In genomic region chr19:55284093-55284492, GRCm38 (mm10) we compare ENCODE assay signal across 24 mouse cellular contexts. TPM values are rescaled to one million over a fixed set of nuclear protein-coding genes. Genes with fewer than 3 reads are reported as not detected.
A peak's percentile ranks its signal among the peaks of the same experiment; 100 is the strongest.
DNase-seq lines count a peak whose midpoint lies in the region; ATAC-seq lines count a peak whose summit lies in the region.
"Had no signal": no experiment of that assay in that cellular context is flagged by ENCODE, and none has a peak within 500 bp of the region (broad histone marks: within the 10 kb centered on the region; RNA-seq: fewer than 3 reads in every experiment).

No protein-coding gene starts in this region.

- H3K9me3 ChIP-seq in heart, embryonic 12.5 days (replicated peaks), result no peaks in the 10 kb centered on the region
- H3K9me3 ChIP-seq: embryonic facial prominence, embryonic 15.5 days; heart, embryonic 13.5 days; limb, embryonic 12.5 days; lung, embryonic 15.5 days; midbrain, embryonic 15.5 days had no signal

- intact Hi-C loops in heart, postnatal 10 days (cut with DNase I), result no loop called here

- no peak overlapping the region for H3K27ac ChIP-seq in heart, embryonic 12.5 days (ENCODE audit: poor library complexity, severe bottlenecking)
- H3K27ac ChIP-seq: embryonic facial prominence, embryonic 15.5 days; heart, embryonic 13.5 days; kidney, postnatal 0 days; layer of hippocampus, adult 2 months; limb, embryonic 12.5 days; lung, embryonic 15.5 days; midbrain, embryonic 15.5 days had no signal

- 64% methylated on average over 4 of the region's 4 CpGs for WGBS in heart, embryonic 12.5 days

- no peak for DNase-seq in heart, postnatal 10 days
- peak; percentile 20 for DNase-seq in c-Kit-positive CD71-negative TER-119-negative erythroid progenitor cells, embryonic 14.5 days (ENCODE audit: low read depth)
- peak; percentile 81 for DNase-seq in liver
- DNase-seq in adrenal gland, adult 8-10 months, result no peak
- no peak for DNase-seq in kidney, adult 9 months
- DNase-seq: adrenal gland, postnatal 10 days; cerebellum, postnatal 10 days; embryo, embryonic 11 days; heart, postnatal 4 days; right cerebral cortex, adult 18-20 months; thymus, adult 2 months had no signal

- H3K4me1 ChIP-seq in heart, embryonic 12.5 days (replicated peaks), result no peaks in the 10 kb centered on the region
- H3K4me1 ChIP-seq: embryonic facial prominence, embryonic 15.5 days; heart, embryonic 13.5 days; limb, embryonic 12.5 days; lung, embryonic 15.5 days; midbrain, embryonic 15.5 days had no signal

- H3K27me3 ChIP-seq in heart, embryonic 12.5 days (replicated peaks), result no peaks in the 10 kb centered on the region
- H3K27me3 ChIP-seq: embryonic facial prominence, embryonic 15.5 days; heart, embryonic 13.5 days; limb, embryonic 12.5 days; lung, embryonic 15.5 days; midbrain, embryonic 15.5 days had no signal

- peaks cover 70% of the 10 kb centered on the region for H3K36me3 ChIP-seq in heart, embryonic 12.5 days

- no peak overlapping the region for H3K4me3 ChIP-seq in heart, embryonic 12.5 days
- H3K4me3 ChIP-seq: embryonic facial prominence, embryonic 15.5 days; heart, embryonic 13.5 days; layer of hippocampus, adult 2 months; limb, embryonic 12.5 days; lung, embryonic 15.5 days; midbrain, embryonic 15.5 days had no signal

- peak; percentile 42; the same call in 1 of the 2 replicates for ATAC-seq in heart, embryonic 12.5 days (ENCODE audit: insufficient number of reproducible peaks, low FRiP score)
- peak; percentile 66 for ATAC-seq in megakaryocyte, adult 5-6 weeks (ENCODE audit: poor library complexity, severe bottlenecking)
- ATAC-seq in frontal cortex, adult (ENCODE audit: low TSS enrichment), result no peak
- ATAC-seq: forebrain, embryonic 14.5 days; midbrain, embryonic 15.5 days had no signal

- H3K9ac ChIP-seq in heart, embryonic 12.5 days, result no peak overlapping the region
- H3K9ac ChIP-seq: embryonic facial prominence, embryonic 15.5 days; heart, embryonic 13.5 days; limb, embryonic 12.5 days; lung, embryonic 15.5 days; midbrain, embryonic 15.5 days had no signal

- H3K4me2 ChIP-seq in heart, embryonic 12.5 days, result no peak overlapping the region
- H3K4me2 ChIP-seq: embryonic facial prominence, embryonic 15.5 days; heart, embryonic 13.5 days; limb, embryonic 12.5 days; lung, embryonic 15.5 days; midbrain, embryonic 15.5 days had no signal

RNA-seq across cellular contexts. Expression of gene Zdhhc6, which starts 31.7 kb away (rescaled TPM):
- 71.5 and 72.1 TPM in 2 replicates for polyA plus RNA-seq in heart, embryonic 12.5 days (2016; fragmentation: Nextera tagmentation; extraction: Ambion mirVana)
- total RNA-seq in heart, postnatal 10 days (2021), result 10 to 100 TPM; 23.9 to 24.6 TPM
- 30.1 and 35.1 TPM in 2 replicates for total RNA-seq in megakaryocyte, adult 5-6 weeks (2015)
- total RNA-seq in megakaryocyte, adult 5-6 weeks (2017), result 31.8 and 42.7 TPM in 2 replicates
- total RNA-seq in adrenal gland, adult 8-10 months (2022), result 10 to 100 TPM; 40.9 to 50.9 (median 45.1) TPM

RNA-seq across cellular contexts. Expression of gene Vti1a, which starts 32.0 kb away (rescaled TPM):
- 19.6 TPM in 2 replicates for polyA plus RNA-seq in heart, embryonic 12.5 days (2016; fragmentation: Nextera tagmentation; extraction: Ambion mirVana)
- 10 to 100 TPM; 20.3 to 21.5 TPM for total RNA-seq in heart, postnatal 10 days (2021)
- 20.9 and 23.0 TPM in 2 replicates for total RNA-seq in megakaryocyte, adult 5-6 weeks (2015)
- total RNA-seq in megakaryocyte, adult 5-6 weeks (2017), result 31.7 and 34.3 TPM in 2 replicates
- total RNA-seq in adrenal gland, adult 8-10 months (2022), result 10 to 100 TPM; 38.6 to 56.3 (median 41.6) TPM

RNA-seq across cellular contexts. Expression of gene Acsl5, which starts 32.4 kb away (rescaled TPM):
- polyA plus RNA-seq in heart, embryonic 12.5 days (2016; fragmentation: Nextera tagmentation; extraction: Ambion mirVana), result 40.7 and 44.0 TPM in 2 replicates
- total RNA-seq in heart, postnatal 10 days (2021), result 10 to 100 TPM; 17.0 to 18.9 TPM
- 66.8 and 92.8 TPM in 2 replicates for total RNA-seq in megakaryocyte, adult 5-6 weeks (2015)
- total RNA-seq in megakaryocyte, adult 5-6 weeks (2017), result 93.0 and 99.7 TPM in 2 replicates
- 100 to 1,000 TPM in 1 of 4 experiments, 10 to 100 TPM in 3; 47.1 to 132 (median 70.1) TPM for total RNA-seq in adrenal gland, adult 8-10 months (2022)

RNA-seq across cellular contexts. Expression of gene Gucy2g, which starts 43.1 kb away (rescaled TPM):
- 0.04 TPM in 1 of 2 replicates, not detected in the other for polyA plus RNA-seq in heart, embryonic 12.5 days (2016; fragmentation: Nextera tagmentation; extraction: Ambion mirVana)
- total RNA-seq in heart, postnatal 10 days (2021), result under 1 TPM in 1 of 2 experiments, not detected in 1; 0.07 TPM
- not detected in 2 replicates for total RNA-seq in megakaryocyte, adult 5-6 weeks (2015)
- not detected in 2 replicates for total RNA-seq in megakaryocyte, adult 5-6 weeks (2017)
- total RNA-seq in adrenal gland, adult 8-10 months (2022), result not detected
- total RNA-seq: adrenal gland, postnatal 10 days; heart, postnatal 4 days; neutrophil, adult 5-6 weeks had no signal
- polyA plus RNA-seq: heart, embryonic 13.5 days; intestine, embryonic 14.5 days; limb, embryonic 12.5 days; midbrain, embryonic 15.5 days had no signal

Comparison
In these comparisons a context has a peak if more than half of its experiments do, and no peak if none do; other contexts are left out.
1. DNase-seq: peak in c-Kit-positive CD71-negative TER-119-negative erythroid progenitor cells, embryonic 14.5 days (single experiment) and liver (single experiment); none in heart, postnatal 10 days (0 of 2), adrenal gland, adult 8-10 months (single experiment) and kidney, adult 9 months (single experiment).